Mouse (Mus musculus): ENCODE data around the gene Scnn1a. TPM values are rescaled to one million over a fixed set of nuclear protein-coding genes. Genes with fewer than 3 reads are reported as not detected.
A peak's percentile ranks its signal among the peaks of the same experiment; 100 is the strongest.

The Scnn1a gene
- polyA plus RNA-seq, 1 experiment from 2014 or later: 1.1 TPM

DNA sequence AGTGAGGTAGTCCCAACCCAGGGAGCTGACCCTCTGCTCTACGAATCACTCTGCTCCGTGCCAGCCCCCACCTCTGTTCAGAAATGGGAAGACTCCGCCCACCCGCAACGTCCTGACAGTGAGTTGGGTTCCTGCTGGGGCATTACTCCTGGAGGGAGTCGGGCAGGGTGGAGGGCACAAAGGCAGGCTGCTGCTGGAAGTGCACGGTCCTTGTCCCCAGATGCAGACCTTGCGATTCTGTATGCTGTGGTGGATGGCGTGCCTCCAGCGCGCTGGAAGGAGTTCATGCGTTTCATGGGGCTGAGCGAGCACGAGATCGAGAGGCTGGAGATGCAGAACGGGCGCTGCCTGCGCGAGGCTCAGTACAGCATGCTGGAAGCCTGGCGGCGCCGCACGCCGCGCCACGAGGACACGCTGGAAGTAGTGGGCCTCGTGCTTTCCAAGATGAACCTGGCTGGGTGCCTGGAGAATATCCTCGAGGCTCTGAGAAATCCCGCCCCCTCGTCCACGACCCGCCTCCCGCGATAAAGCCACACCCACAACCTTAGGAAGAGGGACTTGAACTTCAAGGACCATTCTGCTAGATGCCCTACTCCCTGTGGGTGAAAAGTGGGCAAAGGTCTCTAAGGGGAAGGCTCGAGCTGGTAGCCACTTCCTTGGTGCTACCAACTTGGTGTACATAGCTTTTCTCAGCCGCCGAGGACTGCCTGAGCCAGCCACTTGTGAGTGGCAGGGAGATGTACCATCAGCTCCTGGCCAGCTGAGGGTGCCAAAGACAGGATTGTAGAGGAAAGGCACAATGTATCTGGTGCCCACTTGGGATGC, 41.2 kb downstream of the Scnn1a start:
- ATAC-seq: peak; percentile 72
- 12% methylated on average over 38 of the region's 38 CpGs for WGBS
- Histone ChIP-seq H3K36me3 (ENCODE audit: control insufficient read depth, insufficient read depth, low read length) (no peaks in the 10 kb centered on the region), H3K4me3 (ENCODE audit: low read depth, low read length) (peak overlapping the region; percentile 31), H3K4me1 (ENCODE audit: control insufficient read depth, insufficient read depth, low read length) (peaks cover 9% of the 10 kb centered on the region), H3K27ac (ENCODE audit: low read length) (no peak overlapping the region), H3K27me3 (ENCODE audit: control insufficient read depth, insufficient read depth, low read depth, low read length) (peaks cover 19% of the 10 kb centered on the region), H3K4me2 (ENCODE audit: low read length) (peak overlapping the region; percentile 58), H3K9ac (ENCODE audit: low read depth, low read length) (peak overlapping the region; percentile 43), H3K9me3 (replicated peaks; ENCODE audit: control insufficient read depth, low read length, poor library complexity, severe bottlenecking) (no peaks in the 10 kb centered on the region)

- H3K4me1 ChIP-seq (ENCODE audit: control insufficient read depth, insufficient read depth, low read length): peaks cover 9% of the 10 kb centered on the region
- H3K4me3 ChIP-seq (ENCODE audit: low read depth, low read length): no peak overlapping the region
- ATAC-seq: no peak
- no peak overlapping the region for H3K9ac ChIP-seq (ENCODE audit: low read depth, low read length)
- no peak overlapping the region for H3K27ac ChIP-seq (ENCODE audit: low read length)
- no peaks in the 10 kb centered on the region for H3K36me3 ChIP-seq (ENCODE audit: control insufficient read depth, insufficient read depth, low read length)
- no peaks in the 10 kb centered on the region for H3K9me3 ChIP-seq (replicated peaks; ENCODE audit: control insufficient read depth, low read length, poor library complexity, severe bottlenecking)
- 13% methylated on average over 15 of the region's 15 CpGs for WGBS
- peak overlapping the region; percentile 27; the same call in 1 of the 2 replicates for H3K4me2 ChIP-seq (ENCODE audit: low read length)
- H3K27me3 ChIP-seq (ENCODE audit: control insufficient read depth, insufficient read depth, low read depth, low read length): peaks cover 19% of the 10 kb centered on the region
Observed at GRCm38 (mm10) chr6:125363021-125363420, 42.6 kb downstream of the Scnn1a start.

GRCm38 (mm10) chr6:125363451-125364242, 43.2 kb downstream of the Scnn1a start:
- WGBS: 6% methylated on average over 23 of the region's 23 CpGs
- no peak overlapping the region for H3K27ac ChIP-seq (ENCODE audit: low read length)
- H3K36me3 ChIP-seq (ENCODE audit: control insufficient read depth, insufficient read depth, low read length): no peaks in the 10 kb centered on the region
- no peak for ATAC-seq
- H3K9me3 ChIP-seq (replicated peaks; ENCODE audit: control insufficient read depth, low read length, poor library complexity, severe bottlenecking): no peaks in the 10 kb centered on the region
- peaks cover 19% of the 10 kb centered on the region for H3K27me3 ChIP-seq (ENCODE audit: control insufficient read depth, insufficient read depth, low read depth, low read length)
- H3K4me1 ChIP-seq (ENCODE audit: control insufficient read depth, insufficient read depth, low read length): peaks cover 9% of the 10 kb centered on the region
- peak overlapping the region; percentile 27; the same call in 1 of the 2 replicates for H3K4me2 ChIP-seq (ENCODE audit: low read length)
- no peak overlapping the region for H3K4me3 ChIP-seq (ENCODE audit: low read depth, low read length)
- no peak overlapping the region for H3K9ac ChIP-seq (ENCODE audit: low read depth, low read length)

- peaks cover 9% of the 10 kb centered on the region for H3K4me1 ChIP-seq (ENCODE audit: control insufficient read depth, insufficient read depth, low read length)
- no peaks in the 10 kb centered on the region for H3K36me3 ChIP-seq (ENCODE audit: control insufficient read depth, insufficient read depth, low read length)
- no peaks in the 10 kb centered on the region for H3K9me3 ChIP-seq (replicated peaks; ENCODE audit: control insufficient read depth, low read length, poor library complexity, severe bottlenecking)
- WGBS: 1% methylated on average over 7 of the region's 8 CpGs
- H3K4me2 ChIP-seq (ENCODE audit: low read length): no peak overlapping the region; the same call in 1 of the 2 replicates
- no peak overlapping the region for H3K27ac ChIP-seq (ENCODE audit: low read length)
- no peak overlapping the region for H3K9ac ChIP-seq (ENCODE audit: low read depth, low read length)
- H3K4me3 ChIP-seq (ENCODE audit: low read depth, low read length): no peak overlapping the region
- peaks cover 19% of the 10 kb centered on the region for H3K27me3 ChIP-seq (ENCODE audit: control insufficient read depth, insufficient read depth, low read depth, low read length)
- no peak for ATAC-seq
Observed at GRCm38 (mm10) chr6:125364448-125364847, 44.0 kb downstream of the Scnn1a start.

GRCm38 (mm10) chr6:125365522-125365921, 45.1 kb downstream of the Scnn1a start:
- Histone ChIP-seq H3K4me2 (ENCODE audit: low read length) (no peak overlapping the region), H3K9me3 (replicated peaks; ENCODE audit: control insufficient read depth, low read length, poor library complexity, severe bottlenecking) (no peaks in the 10 kb centered on the region), H3K4me1 (ENCODE audit: control insufficient read depth, insufficient read depth, low read length) (peaks cover 9% of the 10 kb centered on the region), H3K27me3 (ENCODE audit: control insufficient read depth, insufficient read depth, low read depth, low read length) (peaks cover 19% of the 10 kb centered on the region), H3K9ac (ENCODE audit: low read depth, low read length) (no peak overlapping the region), H3K4me3 (ENCODE audit: low read depth, low read length) (no peak overlapping the region), H3K36me3 (ENCODE audit: control insufficient read depth, insufficient read depth, low read length) (no peaks in the 10 kb centered on the region), H3K27ac (ENCODE audit: low read length) (no peak overlapping the region)
- WGBS: 87% methylated on average over 5 of the region's 5 CpGs
- ATAC-seq: no peak

- H3K36me3 ChIP-seq (ENCODE audit: control insufficient read depth, insufficient read depth, low read length): no peaks in the 10 kb centered on the region
- WGBS: 86% methylated on average over 1 of the region's 1 CpGs
- ATAC-seq: no peak
- H3K4me1 ChIP-seq (ENCODE audit: control insufficient read depth, insufficient read depth, low read length): peaks cover 9% of the 10 kb centered on the region
- no peak overlapping the region for H3K4me2 ChIP-seq (ENCODE audit: low read length)
- no peak overlapping the region for H3K27ac ChIP-seq (ENCODE audit: low read length)
- no peak overlapping the region for H3K9ac ChIP-seq (ENCODE audit: low read depth, low read length)
- H3K4me3 ChIP-seq (ENCODE audit: low read depth, low read length): no peak overlapping the region
- H3K9me3 ChIP-seq (replicated peaks; ENCODE audit: control insufficient read depth, low read length, poor library complexity, severe bottlenecking): no peaks in the 10 kb centered on the region
- peaks cover 14% of the 10 kb centered on the region for H3K27me3 ChIP-seq (ENCODE audit: control insufficient read depth, insufficient read depth, low read depth, low read length)
Observed at GRCm38 (mm10) chr6:125366133-125366532, 45.7 kb downstream of the Scnn1a start.

DNA sequence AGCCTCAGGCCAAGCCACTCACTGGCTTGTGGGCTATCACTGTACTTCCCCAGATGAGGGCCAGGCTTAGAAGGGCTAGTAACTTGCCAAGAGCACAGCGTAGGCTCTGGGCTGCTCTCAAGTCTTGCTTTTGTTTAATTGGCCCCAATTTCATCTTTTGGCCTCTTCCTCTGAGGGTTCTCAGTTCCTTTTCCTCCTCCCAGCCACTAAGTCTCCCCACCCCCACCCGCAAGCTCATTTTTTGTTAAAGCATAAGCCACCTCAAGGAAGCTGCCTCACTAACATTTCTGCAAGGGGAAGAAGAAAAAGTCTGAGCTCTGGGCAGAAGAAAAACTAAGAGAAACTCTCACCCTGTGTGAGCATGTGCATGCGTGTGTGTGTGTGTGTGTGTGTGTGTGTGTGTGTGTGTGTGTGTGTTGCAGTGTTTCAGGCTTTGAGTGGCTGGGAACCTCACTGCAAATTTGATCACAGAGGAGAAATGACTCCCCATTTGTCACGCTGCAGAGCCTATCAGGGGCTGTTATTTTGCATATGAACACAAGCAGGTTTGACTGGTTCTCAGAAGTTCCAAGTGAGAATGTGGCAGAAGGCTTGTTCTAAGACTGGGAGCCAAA, 47.4 kb downstream of the Scnn1a start:
- H3K27ac ChIP-seq (ENCODE audit: low read length): no peak overlapping the region
- WGBS: 48% methylated on average over 4 of the region's 4 CpGs
- H3K4me2 ChIP-seq (ENCODE audit: low read length): no peak overlapping the region
- H3K4me3 ChIP-seq (ENCODE audit: low read depth, low read length): no peak overlapping the region
- peaks cover 7% of the 10 kb centered on the region for H3K27me3 ChIP-seq (ENCODE audit: control insufficient read depth, insufficient read depth, low read depth, low read length)
- no peak overlapping the region for H3K9ac ChIP-seq (ENCODE audit: low read depth, low read length)
- H3K36me3 ChIP-seq (ENCODE audit: control insufficient read depth, insufficient read depth, low read length): no peaks in the 10 kb centered on the region
- H3K4me1 ChIP-seq (ENCODE audit: control insufficient read depth, insufficient read depth, low read length): peaks cover 7% of the 10 kb centered on the region
- ATAC-seq: no peak
- H3K9me3 ChIP-seq (replicated peaks; ENCODE audit: control insufficient read depth, low read length, poor library complexity, severe bottlenecking): no peaks in the 10 kb centered on the region

DNA sequence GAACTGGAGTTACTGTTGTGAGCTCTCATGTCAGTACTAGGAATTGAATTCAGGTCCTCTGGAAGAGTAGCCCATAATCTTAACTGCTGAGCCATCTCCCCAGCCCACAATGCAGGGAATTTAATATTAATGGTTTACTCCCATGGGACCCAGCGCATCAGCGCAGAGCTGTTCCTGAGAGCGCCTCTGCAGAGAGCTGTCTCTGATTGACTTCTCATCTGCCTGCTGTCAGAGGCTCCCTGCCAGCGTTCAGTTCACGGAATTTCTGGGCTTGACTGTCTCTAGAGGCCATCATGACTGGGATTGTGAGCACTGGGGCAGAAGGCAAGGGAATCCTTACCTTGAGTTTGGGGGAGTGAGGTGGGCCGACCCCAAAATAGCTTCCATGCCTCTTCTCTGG, 56.6 kb downstream of the Scnn1a start:
- Histone ChIP-seq H3K4me3 (ENCODE audit: low read depth, low read length) (no peak overlapping the region), H3K4me1 (ENCODE audit: control insufficient read depth, insufficient read depth, low read length) (peaks cover 10% of the 10 kb centered on the region), H3K27ac (ENCODE audit: low read length) (no peak overlapping the region), H3K9me3 (replicated peaks; ENCODE audit: control insufficient read depth, low read length, poor library complexity, severe bottlenecking) (no peaks in the 10 kb centered on the region), H3K36me3 (ENCODE audit: control insufficient read depth, insufficient read depth, low read length) (no peaks in the 10 kb centered on the region), H3K9ac (ENCODE audit: low read depth, low read length) (no peak overlapping the region), H3K27me3 (ENCODE audit: control insufficient read depth, insufficient read depth, low read depth, low read length) (peaks cover 36% of the 10 kb centered on the region), H3K4me2 (ENCODE audit: low read length) (no peak overlapping the region)
- 37% methylated on average over 6 of the region's 6 CpGs for WGBS
- no peak for ATAC-seq
